Mouse (Mus musculus) embryonic facial prominence, embryonic 10.5 days (tissue): ENCODE data around the gene Plekhj1. TPM values are rescaled to one million over a fixed set of nuclear protein-coding genes. Genes with fewer than 3 reads are reported as not detected.

Experiments used
- DNase-seq: peaks from one replicate; pipeline ENCODE4 v3.0.0-alpha.2; 2017; ENCODE audit warnings: low spot score
- H3K27ac ChIP-seq: fragments of 300-500 bp; sonication (generic); replicated peaks from 2 replicates; pipeline ENCODE4 v1.5.1; 2016; ENCODE audit warnings: mild to moderate bottlenecking
- H3K27me3 ChIP-seq: fragments of 300-500 bp; sonication (generic); replicated peaks from 2 replicates; pipeline ENCODE4 v1.6.1; 2016; ENCODE audit warnings: low read depth, mild to moderate bottlenecking; ENCODE audit not compliant: poor library complexity, severe bottlenecking
- H3K36me3 ChIP-seq: fragments of 300-500 bp; sonication (generic); replicated peaks from 2 replicates; pipeline ENCODE4 v1.6.1; 2016; ENCODE audit warnings: mild to moderate bottlenecking, moderate library complexity
- H3K4me1 ChIP-seq: fragments of 300-500 bp; sonication (generic); 2 replicates; pipeline ENCODE4 v1.6.1; 2016
- H3K4me3 ChIP-seq: fragments of 300-500 bp; sonication (generic); 2 replicates; pipeline ENCODE4 v1.5.1; 2016; ENCODE audit warnings: mild to moderate bottlenecking, moderate library complexity
- H3K9me3 ChIP-seq: fragments of 300-500 bp; sonication (generic); 2 replicates; pipeline ENCODE4 v1.6.1; 2016; ENCODE audit warnings: mild to moderate bottlenecking
- WGBS: fragments of 180-500 bp; shearing (Covaris S2); methylation state at CpG from one replicate; pipeline ENCODE4 v1.1.7; 2016; 5-methylcytosine and 5-hydroxymethylcytosine counted together
- polyA plus RNA-seq: library from polyadenylated mRNA; unstranded; fragments of >200 nt; fragmentation: Nextera tagmentation; extraction: Ambion mirVana; gene quantifications from 2 replicates; pipeline ENCODE4 v1.2.1, GENCODE M21; 2016

Gene Plekhj1
- polyA plus RNA-seq, 1 experiment from 2014 or later, result 181 TPM

GRCm38 (mm10) chr10:80808099-80808984 lies 9.9 kb upstream of the Plekhj1 start:
- Histone ChIP-seq H3K4me1 (peaks cover 68% of the 10 kb centered on the region), H3K27ac (peak overlapping the region; percentile 63), H3K27me3 (peaks cover 80% of the 10 kb centered on the region), H3K4me3 (peak overlapping the region; percentile 68), H3K9me3 (no peaks in the 10 kb centered on the region), H3K36me3 (peaks cover 37% of the 10 kb centered on the region)
- no peak for DNase-seq
- WGBS, result 15% methylated on average over 40 of the region's 40 CpGs

DNA sequence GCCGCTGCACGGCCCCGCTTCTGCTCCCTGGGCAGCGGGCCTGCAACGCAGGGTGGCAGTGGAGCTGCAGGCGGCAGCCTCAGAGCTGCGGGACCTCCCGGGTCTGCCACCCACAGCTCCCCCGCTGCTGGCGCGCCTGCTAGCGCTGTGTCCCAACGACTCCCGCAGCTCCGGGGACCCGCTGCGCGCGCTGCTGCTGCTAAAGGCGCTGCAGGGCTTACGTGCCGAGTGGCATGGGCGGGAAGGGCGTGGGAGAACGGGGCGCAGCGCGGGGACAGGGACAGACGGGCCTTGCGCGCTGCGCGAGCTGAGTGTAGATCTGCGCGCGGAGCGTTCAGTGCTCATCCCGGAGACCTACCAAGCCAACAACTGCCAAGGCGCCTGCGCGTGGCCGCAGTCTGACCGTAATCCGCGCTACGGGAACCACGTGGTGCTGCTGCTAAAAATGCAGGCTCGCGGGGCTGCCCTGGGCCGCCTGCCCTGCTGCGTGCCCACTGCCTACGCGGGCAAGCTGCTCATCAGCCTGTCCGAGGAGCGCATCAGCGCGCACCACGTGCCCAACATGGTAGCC lies 8.7 kb upstream of the Plekhj1 start:
- peak; percentile 85 for DNase-seq
- Histone ChIP-seq H3K27me3 (peaks cover 72% of the 10 kb centered on the region), H3K4me1 (peaks cover 63% of the 10 kb centered on the region)

GRCm38 (mm10) chr10:80806341-80807056 lies 8.1 kb upstream of the Plekhj1 start:
- Histone ChIP-seq H3K9me3 (no peaks in the 10 kb centered on the region), H3K27me3 (peaks cover 65% of the 10 kb centered on the region), H3K27ac (peak overlapping the region; percentile 85)

More for the DNA sequence above, 8.7 kb upstream of the Plekhj1 start:
- Histone ChIP-seq H3K27ac (peak overlapping the region; percentile 85), H3K9me3 (no peaks in the 10 kb centered on the region), H3K4me3 (peak overlapping the region; percentile 68), H3K36me3 (peaks cover 49% of the 10 kb centered on the region)
- WGBS, result 1% methylated on average over 58 of the region's 58 CpGs

DNA sequence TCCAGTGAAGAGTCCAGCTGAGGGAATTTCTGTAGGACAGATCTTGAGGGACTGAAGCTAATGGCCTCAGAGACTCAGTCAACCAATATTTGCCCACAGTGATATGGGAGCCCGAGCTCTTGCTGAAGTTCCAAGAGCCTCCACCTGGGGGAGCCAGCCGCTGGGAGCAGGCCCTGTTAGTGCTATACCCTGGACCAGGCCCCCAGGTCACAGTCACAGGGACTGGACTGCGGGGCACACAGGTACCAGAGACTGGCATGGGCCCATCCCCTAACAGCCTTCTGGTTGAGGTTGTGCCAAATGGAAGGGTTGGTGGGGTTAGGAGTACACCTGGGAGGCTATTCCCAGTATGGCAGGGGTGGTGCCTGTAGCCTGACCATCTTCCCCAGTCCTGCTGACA lies 7.5 kb upstream of the Plekhj1 start:
- 25% methylated on average over 3 of the region's 3 CpGs for WGBS
- peaks cover 61% of the 10 kb centered on the region for H3K36me3 ChIP-seq
- peaks cover 59% of the 10 kb centered on the region for H3K27me3 ChIP-seq
- H3K4me1 ChIP-seq, result peaks cover 63% of the 10 kb centered on the region
- H3K4me3 ChIP-seq, result peak overlapping the region; percentile 68; the same call in 1 of the 2 replicates
- DNase-seq, result peak; percentile 83
- H3K27ac ChIP-seq, result no peak overlapping the region
- no peaks in the 10 kb centered on the region for H3K9me3 ChIP-seq

More at GRCm38 (mm10) chr10:80806341-80807056, 8.1 kb upstream of the Plekhj1 start:
- Histone ChIP-seq H3K4me3 (peak overlapping the region; percentile 68), H3K4me1 (peaks cover 63% of the 10 kb centered on the region), H3K36me3 (peaks cover 55% of the 10 kb centered on the region)
- 42% methylated on average over 34 of the region's 34 CpGs for WGBS
- no peak for DNase-seq

- Histone ChIP-seq H3K36me3 (peaks cover 66% of the 10 kb centered on the region), H3K27me3 (peaks cover 53% of the 10 kb centered on the region), H3K9me3 (no peaks in the 10 kb centered on the region), H3K4me3 (0 out of 2 replicates have a peak overlapping the region, but pooled peaks have one; percentile 68), H3K27ac (no peak overlapping the region), H3K4me1 (peaks cover 60% of the 10 kb centered on the region)
- no peak for DNase-seq
- WGBS, result 82% methylated on average over 5 of the region's 5 CpGs
These were observed 6.9 kb upstream of the Plekhj1 start for GRCm38 (mm10) chr10:80805322-80805721.

DNA sequence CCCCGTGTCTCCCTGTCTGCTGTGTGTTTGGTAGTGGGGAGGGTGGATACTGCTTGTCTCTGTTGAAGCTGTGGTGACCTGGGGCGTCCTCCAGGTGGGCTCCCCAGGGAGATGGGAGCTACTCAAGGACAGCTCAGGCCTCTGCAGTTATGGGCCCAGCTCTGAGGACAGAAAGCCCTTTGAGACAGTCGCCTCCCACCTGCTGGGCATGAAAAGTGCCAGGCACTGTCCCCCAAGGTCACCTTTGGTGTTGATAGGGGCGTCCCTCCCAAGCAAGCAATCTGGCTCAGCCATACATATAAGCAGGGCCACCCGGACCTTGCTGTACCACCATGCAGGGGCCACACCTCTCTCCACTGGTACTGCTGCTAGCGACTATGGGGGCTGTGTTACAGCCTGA lies 6.5 kb upstream of the Plekhj1 start, which contains the start of gene Amh:
Gene Amh, plus strand, starts transcription at position 328 of the 400 bp plus-strand sequence.
- Histone ChIP-seq H3K4me1 (peaks cover 60% of the 10 kb centered on the region), H3K27ac (no peak within 1 kb of the TSS), H3K36me3 (peaks cover 70% of the 10 kb centered on the region), H3K27me3 (peaks cover 49% of the 10 kb centered on the region), H3K4me3 (peak within 1 kb of the TSS; percentile 68; the same call in 1 of the 2 replicates), H3K9me3 (no peaks in the 10 kb centered on the region)
- WGBS, result 75% methylated on average over 6 of the region's 6 CpGs
- DNase-seq, result no peak

GRCm38 (mm10) chr10:80804340-80804739 lies 5.9 kb upstream of the Plekhj1 start:
- peak overlapping the region; percentile 25; the same call in 1 of the 2 replicates for H3K4me3 ChIP-seq
- no peak overlapping the region for H3K27ac ChIP-seq
- DNase-seq, result no peak
- 88% methylated on average over 2 of the region's 2 CpGs for WGBS
- H3K36me3 ChIP-seq, result peaks cover 73% of the 10 kb centered on the region
- no peaks in the 10 kb centered on the region for H3K9me3 ChIP-seq
- peaks cover 44% of the 10 kb centered on the region for H3K27me3 ChIP-seq
- peaks cover 62% of the 10 kb centered on the region for H3K4me1 ChIP-seq

DNA sequence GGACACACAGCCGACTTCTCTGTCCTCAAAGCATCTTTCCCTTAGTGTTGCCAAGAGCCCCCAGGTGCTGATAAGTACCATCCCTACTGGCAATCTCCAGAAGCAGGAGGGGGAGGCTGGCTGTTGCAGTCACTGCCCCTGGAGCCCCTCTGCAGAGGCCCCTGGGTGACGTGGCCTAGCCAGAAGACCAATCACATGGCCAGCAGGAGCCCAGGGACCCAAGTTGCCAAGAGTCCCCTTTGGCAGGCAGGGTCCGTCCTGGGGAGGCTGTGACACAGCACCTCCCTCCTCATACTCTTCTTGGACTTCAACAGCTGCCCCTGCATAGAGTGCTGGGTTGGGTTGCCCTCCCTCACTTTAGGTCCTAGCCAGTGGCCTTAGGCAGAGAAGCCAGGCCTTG lies 4.6 kb upstream of the Plekhj1 start:
- Histone ChIP-seq H3K4me1 (peaks cover 52% of the 10 kb centered on the region), H3K27ac (no peak overlapping the region), H3K27me3 (peaks cover 30% of the 10 kb centered on the region), H3K9me3 (no peaks in the 10 kb centered on the region), H3K36me3 (peaks cover 73% of the 10 kb centered on the region), H3K4me3 (0 out of 2 replicates have a peak overlapping the region, but pooled peaks have one; percentile 18)
- DNase-seq, result no peak
- 78% methylated on average over 3 of the region's 3 CpGs for WGBS

- no peak overlapping the region for H3K27ac ChIP-seq
- WGBS, result 92% methylated on average over 10 of the region's 10 CpGs
- H3K4me3 ChIP-seq, result peak overlapping the region; percentile 18; the same call in 1 of the 2 replicates
- peaks cover 49% of the 10 kb centered on the region for H3K4me1 ChIP-seq
- H3K27me3 ChIP-seq, result peaks cover 24% of the 10 kb centered on the region
- peaks cover 73% of the 10 kb centered on the region for H3K36me3 ChIP-seq
- DNase-seq, result no peak
- H3K9me3 ChIP-seq, result no peaks in the 10 kb centered on the region
These were observed 3.9 kb upstream of the Plekhj1 start for GRCm38 (mm10) chr10:80802204-80802912.

DNA sequence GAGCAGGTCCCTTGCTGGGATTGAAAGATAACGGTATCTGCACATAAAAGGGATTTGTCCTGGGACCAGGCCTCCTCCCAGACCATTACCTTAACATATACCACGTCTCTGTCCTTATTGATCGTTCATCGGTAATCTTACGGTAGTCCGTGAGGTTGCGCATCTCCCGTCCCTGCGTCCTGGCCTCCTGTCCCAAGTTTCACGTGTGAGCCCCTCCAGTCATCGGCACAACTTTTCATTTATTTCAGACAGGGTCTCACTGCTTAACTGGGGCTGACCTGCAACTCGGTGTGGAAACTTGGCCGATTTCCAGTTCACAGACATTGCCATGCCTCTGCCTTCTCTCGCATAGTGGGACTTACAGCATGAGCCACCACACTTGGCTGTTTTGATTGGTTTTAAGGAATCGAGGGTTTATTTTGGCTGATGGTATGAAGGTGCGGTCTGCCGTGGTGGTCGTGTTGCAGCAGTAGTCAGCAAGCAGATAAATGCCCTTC lies 692 bp upstream of the Plekhj1 start:
- Histone ChIP-seq H3K4me1 (peaks cover 36% of the 10 kb centered on the region), H3K4me3 (peak overlapping the region; percentile 86), H3K9me3 (no peaks in the 10 kb centered on the region), H3K27ac (peak overlapping the region; percentile 98), H3K36me3 (peaks cover 71% of the 10 kb centered on the region), H3K27me3 (no peaks in the 10 kb centered on the region)
- no peak for DNase-seq
- 5% methylated on average over 18 of the region's 18 CpGs for WGBS

DNA sequence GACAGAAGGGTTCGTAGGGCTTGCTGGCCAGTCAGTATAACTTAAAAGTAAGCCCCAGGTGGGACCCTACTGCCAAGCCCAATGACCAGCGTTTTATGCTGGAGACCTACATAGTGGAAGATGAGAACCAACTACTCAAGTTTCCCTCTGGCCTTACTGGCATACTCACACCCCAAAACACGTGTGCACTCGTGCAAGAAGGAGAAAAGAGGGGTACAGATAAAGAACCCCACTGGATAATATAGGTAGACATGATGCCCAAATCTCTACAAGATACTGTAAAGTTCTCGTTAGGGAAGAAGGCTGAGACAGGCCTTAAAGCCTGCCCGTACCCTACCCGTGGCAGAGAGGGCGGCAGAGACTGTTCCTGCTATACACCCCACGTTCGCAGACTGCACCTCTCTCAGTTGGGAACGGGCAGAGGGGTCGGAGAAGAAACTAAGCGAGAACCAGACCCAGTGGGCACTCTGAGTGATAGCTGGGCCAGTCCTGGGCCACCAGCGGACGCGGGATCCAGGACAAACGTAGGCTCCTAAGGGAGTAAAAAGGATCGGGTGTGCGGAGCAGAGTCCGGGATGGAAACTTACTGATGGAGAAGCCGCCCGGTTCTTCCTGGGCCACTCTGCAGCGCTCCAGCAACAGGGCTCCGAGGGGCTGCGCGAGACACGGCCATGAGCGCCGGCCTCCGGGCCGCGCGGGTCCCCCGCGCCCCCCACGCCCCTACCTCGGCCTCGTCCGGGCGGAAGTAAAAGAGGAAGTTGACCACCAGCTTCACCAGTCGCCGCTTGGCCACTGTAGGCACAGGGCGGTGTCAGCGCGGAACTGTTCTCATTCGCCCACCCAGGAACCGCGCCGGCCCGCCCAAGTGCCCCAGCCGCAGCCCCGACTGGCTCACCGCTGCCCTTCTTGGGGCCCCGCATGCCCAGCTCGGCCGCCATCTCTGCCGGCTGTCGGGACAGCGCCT lies 958 bp downstream of the Plekhj1 start:
- no peak for DNase-seq
- peaks cover 35% of the 10 kb centered on the region for H3K4me1 ChIP-seq
- H3K27me3 ChIP-seq, result no peaks in the 10 kb centered on the region
- H3K27ac ChIP-seq, result peak overlapping the region; percentile 98
- H3K36me3 ChIP-seq, result peaks cover 71% of the 10 kb centered on the region
- H3K4me3 ChIP-seq, result peak overlapping the region; percentile 86
- no peaks in the 10 kb centered on the region for H3K9me3 ChIP-seq
- 3% methylated on average over 59 of the region's 59 CpGs for WGBS
